Mouse (Mus musculus) olfactory bulb, adult 2 months (tissue): ENCODE results near the gene Nrg4.

Experiments
- CTCF ChIP-seq: fragments of 200-500 bp; IDR thresholded peaks from 2 replicates; pipeline ENCODE4 v1.5.1; 2012; ENCODE audit warnings: low read depth, mild to moderate bottlenecking, low read length, moderate library complexity; ENCODE audit not compliant: insufficient read depth
- POLR2A ChIP-seq: fragments of 200-500 bp; IDR thresholded peaks from 2 replicates; pipeline ENCODE4 v1.6.1; 2012; ENCODE audit warnings: mild to moderate bottlenecking, low read depth, low read length, moderate library complexity; ENCODE audit not compliant: insufficient read depth

DNA sequence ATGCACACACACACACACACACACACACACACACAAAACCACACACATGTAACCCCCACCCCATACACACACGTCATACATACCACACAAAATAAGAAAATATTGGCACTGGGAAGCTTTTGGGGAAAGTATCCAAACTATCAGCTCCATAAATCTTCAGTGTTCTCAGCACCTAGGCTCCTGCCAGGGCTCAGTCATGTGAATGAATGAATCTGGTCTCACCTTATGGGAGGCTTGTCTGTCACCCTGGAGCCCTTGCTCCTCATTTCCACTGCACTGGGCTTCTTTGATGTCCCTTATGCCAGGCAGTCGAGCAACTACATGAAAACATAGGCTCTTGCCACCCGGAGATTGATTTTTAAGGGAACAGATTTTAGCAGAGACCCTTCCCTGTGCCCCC is 33.7 kb upstream of the Nrg4 start:
- TF ChIP-seq POLR2A (no peak), CTCF (no peak)
